Mouse (Mus musculus) adrenal gland, adult 18-20 months (tissue): ENCODE measurements around the gene Cnbp. TPM values are rescaled to one million over a fixed set of nuclear protein-coding genes. Genes with fewer than 3 reads are reported as not detected.

ENCODE experiments used
- DNase-seq, 2 experiments: peaks; one replicate each; pipeline ENCODE4 v3.0.0; 2021 to 2022; ENCODE audit warnings: low spot score in 2 of 2
- long read RNA-seq, 2 experiments: library from polyadenylated mRNA; stranded (forward); transcript quantifications; one replicate each; pipeline ENCODE4 v2.0.0; 2021
- total RNA-seq, 2 experiments: library from RNA; stranded (reverse); gene quantifications; 1 replicate in 1 of 2; 2 replicates in 1 of 2; pipeline ENCODE4 v1.2.3; 2021

Gene Cnbp
- total RNA-seq: 100 to 1,000 TPM; 428 to 457 TPM
- long read RNA-seq, experiment 1, transcript Cnbp-203 (5 exons, 1,661 nt): minor isoform, 122 of 491 reads
- long read RNA-seq, experiment 1, transcript Cnbp-209 (5 exons, 1,614 nt): minor isoform, 6 of 491 reads
- long read RNA-seq, experiment 1, transcript Cnbp-201 (5 exons, 2,178 nt): minor isoform, 76 of 491 reads
- long read RNA-seq, experiment 1, transcript Cnbp-208 (5 exons, 2,175 nt): major isoform, 226 of 491 reads
- long read RNA-seq, experiment 1, partial matches to known transcripts: 6 of 491 reads
- long read RNA-seq, experiment 1, other reads (novel, unspliced or antisense): 50 of 491 reads
- long read RNA-seq, experiment 2, transcript Cnbp-209 (5 exons, 1,614 nt): minor isoform, 19 of 936 reads
- long read RNA-seq, experiment 2, transcript Cnbp-208 (5 exons, 2,175 nt): major isoform, 406 of 936 reads
- long read RNA-seq, experiment 2, transcript Cnbp-203 (5 exons, 1,661 nt): minor isoform, 235 of 936 reads
- long read RNA-seq, experiment 2, transcript Cnbp-201 (5 exons, 2,178 nt): minor isoform, 154 of 936 reads
- long read RNA-seq, experiment 2, partial matches to known transcripts: 4 of 936 reads
- long read RNA-seq, experiment 2, other reads (novel, unspliced or antisense): 106 of 936 reads

- peak; percentile 95 to 96 for DNase-seq
Measured at GRCm38 (mm10) chr6:87850900-87851614, at the start of gene Cnbp. Gene Cnbp, minus strand, starts transcription at chr6:87851106.

DNA sequence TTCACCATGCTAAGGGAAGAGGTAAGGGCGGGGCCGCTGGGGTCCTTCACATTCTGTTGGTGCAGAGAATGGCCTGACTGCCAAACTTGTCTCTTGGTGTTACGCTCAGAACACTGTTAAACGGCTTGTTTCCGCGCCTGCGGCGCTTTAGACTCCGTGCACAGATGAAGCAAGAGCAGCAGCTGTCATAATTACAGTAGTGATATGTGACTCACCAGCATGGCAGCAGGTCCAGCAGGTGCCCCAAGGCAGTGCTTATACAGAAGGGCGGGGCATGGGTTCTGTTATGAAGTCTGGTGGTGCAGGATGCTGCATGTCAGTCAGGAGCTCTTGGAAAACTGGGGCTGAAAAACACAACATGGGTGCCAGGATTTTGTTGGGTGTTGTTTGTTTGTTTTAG lies 47.1 kb upstream of the Cnbp start:
- no peak for DNase-seq

DNA sequence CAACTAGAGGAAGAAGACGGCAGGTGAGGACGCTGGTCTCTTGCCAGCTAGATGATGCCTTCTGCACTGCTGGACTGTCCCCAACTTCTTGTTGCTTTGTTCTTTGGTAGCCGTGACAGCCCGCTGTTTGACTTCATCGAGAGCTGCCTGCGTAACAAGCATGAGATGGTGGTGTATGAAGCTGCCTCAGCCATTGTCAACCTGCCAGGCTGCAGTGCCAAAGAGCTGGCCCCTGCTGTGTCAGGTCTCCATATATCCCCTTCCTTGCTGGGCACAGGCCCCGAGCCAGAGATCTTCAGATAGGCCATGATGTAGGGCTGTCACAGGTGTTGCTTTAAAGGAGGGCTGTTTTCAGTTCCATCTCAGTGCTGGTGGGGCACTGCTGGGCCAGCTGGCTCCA lies 43.0 kb upstream of the Cnbp start:
- DNase-seq: no peak

GRCm38 (mm10) chr6:87887594-87888233 lies 36.8 kb upstream of the Cnbp start, which contains the start of gene Copg1:
Gene Copg1, plus strand, starts transcription at chr6:87887814.
- peak; percentile 100 for DNase-seq

DNA sequence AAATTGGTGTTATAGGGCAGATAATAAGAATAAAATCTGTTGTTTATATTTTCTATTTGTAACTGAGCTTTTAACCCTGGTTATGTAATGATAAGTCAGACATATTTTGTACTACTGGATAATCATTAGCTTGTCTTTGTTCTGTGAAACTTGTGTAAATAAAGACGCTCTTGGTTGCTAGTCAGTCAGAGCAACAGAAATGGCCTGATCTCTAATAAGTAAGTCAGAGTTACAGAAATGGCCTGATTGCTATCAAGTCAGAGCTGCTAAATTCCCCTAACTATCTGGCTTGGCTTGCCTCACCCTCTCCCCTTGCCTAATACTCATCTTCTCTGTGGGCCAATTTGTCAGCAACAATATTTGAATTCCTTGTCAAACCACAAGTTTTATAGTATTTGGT lies 35.8 kb upstream of the Cnbp start:
- no peak for DNase-seq

- peak; percentile 56 to 67 for DNase-seq
Measured at GRCm38 (mm10) chr6:87882816-87883215, 31.9 kb upstream of the Cnbp start.

- DNase-seq: no peak
Measured at GRCm38 (mm10) chr6:87882221-87882620, 31.3 kb upstream of the Cnbp start.

DNA sequence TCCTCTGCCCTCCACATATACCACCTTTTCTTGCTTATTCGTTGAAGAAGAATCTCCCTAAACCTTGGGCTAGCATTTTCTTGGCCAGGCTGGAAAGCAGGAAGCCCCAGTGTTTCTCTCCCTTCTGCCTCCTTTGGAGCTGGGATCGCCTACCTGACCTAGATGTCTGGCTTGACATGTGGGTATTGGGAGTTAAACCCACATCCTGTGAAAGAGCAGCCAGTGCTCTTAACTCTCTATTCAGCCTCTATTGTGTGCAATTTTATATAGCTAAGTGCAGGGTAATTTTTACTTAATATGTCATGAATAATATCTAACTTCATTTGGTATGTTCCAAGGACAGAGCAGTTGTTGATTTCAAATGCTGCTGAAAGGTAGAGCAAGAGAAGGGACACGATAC lies 28.7 kb upstream of the Cnbp start:
- DNase-seq: no peak

DNA sequence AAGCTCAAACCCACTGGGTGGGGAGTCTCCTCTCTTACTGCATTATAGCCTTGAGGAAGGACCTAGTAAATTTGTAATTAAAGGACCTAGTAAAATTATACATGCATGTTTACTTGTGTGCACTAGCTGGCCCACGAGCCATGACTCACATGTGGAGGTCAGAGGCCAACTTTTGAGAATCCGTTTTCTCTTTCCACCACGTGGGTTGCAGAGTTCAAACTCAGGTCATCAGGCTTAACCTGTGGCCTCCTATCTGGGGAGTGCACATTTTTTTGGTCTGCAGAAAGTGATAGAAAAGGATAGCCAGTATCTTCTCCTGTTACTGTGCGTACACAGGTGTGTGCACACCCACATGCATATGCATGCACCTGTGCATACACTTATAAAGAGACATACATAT lies 28.1 kb upstream of the Cnbp start:
- DNase-seq: no peak

DNA sequence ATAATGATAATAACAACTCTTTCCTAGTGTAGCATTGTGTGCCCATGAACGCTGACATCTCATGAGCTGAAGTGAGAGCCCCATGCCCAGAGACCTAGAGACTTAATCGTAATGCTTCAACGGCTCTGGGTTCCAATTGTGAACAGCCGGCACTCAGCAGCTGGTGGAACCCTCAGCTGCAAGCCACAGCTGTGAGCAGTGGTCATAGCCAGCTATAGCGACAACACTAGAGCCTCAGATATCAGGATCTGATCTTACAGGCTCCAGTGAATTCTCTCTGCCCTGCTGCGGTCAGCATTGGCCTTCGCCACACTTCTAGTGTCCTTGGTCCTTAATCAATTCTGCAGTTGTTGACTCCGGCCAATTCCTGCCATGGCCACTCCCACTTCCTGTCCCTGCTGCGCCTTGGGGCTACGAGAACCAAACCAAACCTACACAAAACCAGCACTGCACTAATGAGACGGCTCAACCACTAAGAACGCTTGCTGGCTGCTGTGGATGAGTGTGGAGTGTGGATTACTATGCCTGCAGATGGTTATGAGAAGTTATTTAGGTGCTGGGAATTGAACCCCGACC lies 25.2 kb upstream of the Cnbp start:
- peak in 1 of 2 experiments; percentile 24 for DNase-seq

DNA sequence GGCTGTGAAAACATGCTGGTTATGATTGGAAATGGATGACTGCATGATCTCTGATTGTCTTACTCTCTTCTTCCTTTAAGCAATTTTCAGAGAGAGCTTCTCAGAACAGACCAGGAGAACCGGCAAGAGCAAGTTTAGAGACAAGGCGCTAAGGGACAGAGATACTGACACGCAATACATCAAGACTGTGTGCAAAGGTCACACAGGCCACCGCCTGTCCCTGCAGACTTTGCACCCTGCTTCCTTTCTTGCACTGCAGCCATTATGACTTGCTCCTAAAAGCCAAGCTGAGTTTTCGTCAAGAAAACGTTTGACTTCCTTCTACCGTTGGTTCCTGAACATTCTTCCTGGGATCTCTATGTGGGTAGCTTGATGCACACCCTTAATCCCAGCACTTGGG lies 24.7 kb upstream of the Cnbp start:
- no peak for DNase-seq

DNA sequence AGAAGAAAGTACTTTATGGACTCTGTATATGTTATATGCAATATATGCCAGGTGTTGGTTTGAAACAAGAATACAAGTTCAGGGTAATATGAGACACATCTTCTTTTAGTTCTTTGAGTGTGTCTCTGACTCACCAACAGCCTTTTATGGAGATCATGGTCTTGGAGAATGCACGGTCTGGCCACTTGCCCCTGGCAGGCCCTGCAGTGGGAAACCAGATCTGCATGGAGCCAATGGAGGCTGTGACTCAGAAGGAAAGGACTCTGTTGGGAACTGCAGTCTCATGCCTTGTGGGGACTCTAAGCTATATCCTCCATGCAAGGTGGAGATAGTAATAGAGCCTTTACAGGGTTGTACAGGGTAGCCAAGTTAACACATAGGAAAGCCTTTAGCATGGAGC lies 24.2 kb upstream of the Cnbp start:
- DNase-seq: no peak

DNA sequence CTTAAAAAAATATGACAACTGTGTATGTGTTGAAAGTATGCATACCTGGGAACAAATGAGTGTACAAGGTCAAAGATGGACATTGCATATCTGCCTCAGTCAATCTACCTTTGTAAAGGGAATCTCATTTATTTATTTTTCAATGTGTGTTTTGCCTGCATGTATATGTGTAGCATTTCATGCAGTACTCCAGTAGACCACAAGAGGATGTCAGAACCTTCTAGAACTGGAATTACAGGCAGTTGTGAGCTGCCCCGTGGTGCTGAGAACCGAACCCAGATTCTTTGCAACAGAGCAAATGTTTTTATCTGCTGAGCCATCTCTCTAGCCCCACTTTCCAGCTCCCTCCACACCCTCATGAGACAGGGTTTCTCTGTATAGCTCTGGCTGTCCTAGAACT lies 23.1 kb upstream of the Cnbp start:
- DNase-seq: no peak

GRCm38 (mm10) chr6:87873104-87873503 lies 22.2 kb upstream of the Cnbp start:
- DNase-seq: no peak

DNA sequence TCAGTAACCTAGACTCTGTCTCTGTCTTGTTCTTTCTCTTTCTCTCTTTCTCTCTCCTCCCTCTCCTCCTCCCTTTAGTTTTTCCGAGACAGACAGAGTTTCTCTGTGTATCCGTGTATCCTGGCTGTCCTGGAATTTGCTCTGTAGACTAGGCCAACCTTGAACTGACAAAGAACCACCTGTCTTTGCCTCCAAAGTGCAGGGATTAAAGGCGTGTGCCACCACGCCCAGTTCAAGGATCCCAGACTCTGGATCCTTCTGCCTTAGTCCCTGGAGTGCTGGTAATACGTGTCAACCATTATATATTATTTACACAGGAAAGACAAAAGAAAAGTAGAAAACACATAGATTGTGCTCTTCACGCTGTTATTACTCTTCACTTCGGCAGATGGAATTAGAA lies 20.3 kb upstream of the Cnbp start:
- DNase-seq: no peak

DNA sequence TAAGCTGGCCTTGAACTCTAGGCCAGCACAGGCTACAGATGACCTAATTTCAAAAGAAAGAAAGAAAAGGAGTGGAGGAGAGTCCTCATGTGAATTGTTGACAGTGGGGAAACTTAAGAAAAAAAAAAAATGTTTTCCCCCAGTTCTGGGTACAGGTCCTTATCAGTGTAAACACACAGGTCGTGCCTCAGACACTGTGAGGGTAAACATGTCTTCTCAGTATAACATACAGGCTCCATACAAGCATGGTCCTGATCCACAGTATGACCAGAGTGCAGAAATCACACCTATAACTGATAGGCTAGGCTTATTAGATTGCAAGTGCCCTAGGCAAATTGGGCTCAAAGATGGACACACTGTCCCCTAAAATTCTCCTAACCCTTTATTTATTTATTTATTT lies 19.5 kb upstream of the Cnbp start:
- DNase-seq: no peak

DNA sequence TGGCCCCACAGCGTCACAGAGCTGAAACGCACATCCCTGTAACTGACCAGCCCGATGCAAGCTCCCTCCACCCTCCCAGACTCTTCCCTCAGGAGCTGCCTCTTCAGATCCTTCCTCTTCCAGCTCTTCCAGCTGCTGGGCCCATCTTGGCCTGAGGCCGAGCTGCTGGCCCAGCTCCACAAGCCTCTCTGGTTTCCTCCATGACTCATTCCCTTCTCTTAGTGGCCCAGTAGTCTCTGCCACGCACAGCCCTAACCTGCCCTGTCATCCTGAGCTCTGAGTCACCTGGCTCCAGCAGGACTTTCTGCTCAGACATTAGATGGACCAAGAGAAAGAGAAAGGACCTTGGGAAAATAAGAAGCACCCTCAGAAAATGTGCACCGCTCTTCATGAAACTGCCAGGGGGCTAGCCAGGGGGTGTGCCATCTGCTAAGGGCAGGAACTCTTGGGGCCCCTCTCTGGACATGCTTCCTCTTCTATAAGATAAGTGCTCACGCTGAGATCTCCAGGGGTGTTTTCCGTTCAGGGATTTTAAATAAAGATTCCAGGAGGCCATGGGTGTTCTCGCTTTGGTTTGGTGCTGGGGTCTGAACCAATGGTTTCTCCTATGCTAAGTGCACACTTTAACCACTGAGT lies 18.1 kb upstream of the Cnbp start:
- DNase-seq: peak; percentile 76 to 80

GRCm38 (mm10) chr6:87867256-87867655 lies 16.4 kb upstream of the Cnbp start:
- DNase-seq: no peak

- DNase-seq: no peak
Measured at GRCm38 (mm10) chr6:87866211-87866610, 15.3 kb upstream of the Cnbp start.

DNA sequence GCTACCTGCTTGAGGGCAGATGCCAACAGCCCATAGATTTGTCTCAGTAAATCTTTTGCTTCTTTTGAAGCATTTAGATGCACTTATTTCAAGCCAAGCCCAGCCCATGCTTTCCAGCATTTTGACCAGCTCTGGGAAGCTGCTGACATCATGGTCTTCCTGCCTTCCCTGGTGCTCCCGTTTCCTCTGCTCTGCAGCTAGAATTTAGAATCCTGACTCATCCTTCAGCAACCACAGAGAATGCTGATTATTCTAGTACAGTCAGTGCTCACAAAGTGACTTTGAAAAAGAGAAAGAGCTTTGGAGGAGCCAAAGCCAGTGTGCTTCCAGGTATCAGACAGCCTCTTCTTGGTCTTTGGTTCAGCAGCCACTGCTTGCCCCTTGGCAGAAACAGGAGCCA lies 6.2 kb upstream of the Cnbp start:
- no peak for DNase-seq

GRCm38 (mm10) chr6:87853446-87853845 lies 2.5 kb upstream of the Cnbp start:
- no peak for DNase-seq
